Mouse (Mus musculus): ENCODE results near the gene Fzr1. TPM values are rescaled to one million over a fixed set of nuclear protein-coding genes. Genes with fewer than 3 reads are reported as not detected.
A peak's percentile ranks its signal among the peaks of the same experiment; 100 is the strongest.

Gene Fzr1
- polyA plus RNA-seq, 1 experiment from 2014 or later, result 112 TPM

DNA sequence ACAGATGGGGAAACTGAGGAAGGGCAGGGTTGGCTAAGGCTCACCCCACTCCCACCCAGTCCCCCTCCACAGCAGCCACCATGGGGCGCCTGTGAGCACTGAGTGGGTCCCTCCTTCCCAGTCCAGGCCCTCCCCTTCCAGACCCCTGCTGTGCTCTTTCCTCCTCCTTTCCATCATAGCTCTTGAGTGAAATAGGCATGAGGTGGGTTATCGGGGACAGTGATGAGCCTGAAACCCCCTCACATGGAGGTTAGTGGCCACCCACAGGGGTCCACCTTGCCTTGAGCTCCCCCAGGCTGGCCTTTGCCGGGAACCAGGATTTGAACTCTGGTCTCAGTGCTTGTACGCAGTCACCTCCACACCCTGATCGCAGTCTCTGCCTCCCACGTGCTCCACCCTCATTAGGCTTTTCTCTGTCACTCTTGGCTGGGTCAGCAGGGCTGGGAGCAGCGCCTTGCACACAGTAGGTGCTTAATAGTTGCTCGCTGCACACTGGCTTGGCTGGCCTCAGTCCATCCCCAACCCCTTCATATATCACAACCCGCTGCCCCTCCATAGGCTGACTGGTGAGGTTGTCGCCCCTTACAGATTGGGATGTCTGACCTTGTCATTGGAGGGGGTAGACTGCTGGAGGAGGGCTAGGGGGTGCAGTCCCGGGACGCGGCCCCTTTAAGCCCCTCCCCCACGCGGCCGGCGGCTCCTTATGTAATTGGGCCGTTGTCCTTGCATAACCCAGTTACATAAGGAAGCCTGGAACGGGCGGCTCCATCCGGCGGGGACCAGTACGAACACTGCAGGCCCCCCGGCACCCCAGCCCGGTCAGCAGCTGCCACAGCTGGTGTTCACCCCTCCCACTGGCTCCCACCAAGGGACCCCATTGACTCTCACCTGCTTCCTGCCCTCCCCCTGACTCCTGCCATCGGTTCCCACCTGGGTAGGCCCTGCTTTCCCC lies 35.3 kb upstream of the Fzr1 start:
- H3K4me2 ChIP-seq (replicated peaks), result peak overlapping the region; percentile 48
- 25% methylated on average over 26 of the region's 26 CpGs for WGBS
- peaks cover 2% of the 10 kb centered on the region for H3K27me3 ChIP-seq
- H3K27ac ChIP-seq, result peak overlapping the region; percentile 91; the same call in 1 of the 2 replicates
- H3K36me3 ChIP-seq, result peaks cover 26% of the 10 kb centered on the region
- no peaks in the 10 kb centered on the region for H3K9me3 ChIP-seq
- 0 out of 2 replicates have a peak overlapping the region, but pooled peaks have one; percentile 19 for H3K9ac ChIP-seq
- ATAC-seq (ENCODE audit: low FRiP score, low read depth), result 0 out of 2 replicates have a peak, but pooled peaks have one; percentile 6
- no peak overlapping the region; the same call in 1 of the 2 replicates for H3K4me3 ChIP-seq
- peaks cover 98% of the 10 kb centered on the region for H3K4me1 ChIP-seq

DNA sequence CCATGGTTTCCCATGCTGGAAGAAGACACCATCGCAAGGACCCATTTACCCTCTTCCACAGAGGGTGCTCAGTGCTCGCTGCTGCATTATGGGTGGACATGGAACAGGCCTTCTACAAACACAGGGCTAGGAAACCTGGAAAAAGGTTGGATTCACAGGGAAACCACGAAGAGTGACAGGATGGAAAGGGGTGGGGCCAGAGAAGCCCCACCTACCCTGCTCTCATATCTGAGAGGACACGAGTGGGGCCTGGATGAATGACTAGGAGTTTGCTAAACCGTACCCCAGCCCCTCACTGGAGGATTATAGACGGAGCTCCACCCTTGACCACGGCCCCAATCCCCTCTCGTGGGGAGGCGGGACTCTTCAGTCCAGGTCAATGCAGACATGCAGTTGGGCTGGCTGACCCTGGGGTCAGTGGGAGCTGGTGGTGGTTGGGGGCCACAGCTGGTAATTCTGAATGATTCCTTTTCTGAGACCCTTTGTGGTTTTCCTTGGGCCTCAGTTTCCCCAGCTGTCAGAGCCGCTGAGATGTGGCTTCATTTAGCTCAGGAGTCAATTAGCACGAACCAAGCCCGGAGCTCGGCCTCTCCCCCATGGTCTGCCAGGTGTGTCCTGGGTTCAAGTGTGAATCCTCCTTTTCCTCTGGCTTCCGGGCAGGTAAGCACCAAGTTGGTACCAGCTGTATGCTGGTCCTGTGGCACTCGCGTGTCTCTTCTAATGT lies 34.4 kb upstream of the Fzr1 start:
- WGBS, result 79% methylated on average over 16 of the region's 16 CpGs
- ATAC-seq (ENCODE audit: low FRiP score, low read depth), result no peak
- H3K27me3 ChIP-seq, result peaks cover 9% of the 10 kb centered on the region
- no peaks in the 10 kb centered on the region for H3K9me3 ChIP-seq
- H3K36me3 ChIP-seq, result peaks cover 35% of the 10 kb centered on the region
- peak overlapping the region; percentile 43; the same call in 1 of the 2 replicates for H3K9ac ChIP-seq
- H3K4me1 ChIP-seq, result peaks cover 98% of the 10 kb centered on the region
- no peak overlapping the region for H3K4me2 ChIP-seq (replicated peaks)
- no peak overlapping the region for H3K4me3 ChIP-seq
- H3K27ac ChIP-seq, result peak overlapping the region; percentile 85; the same call in 1 of the 2 replicates

DNA sequence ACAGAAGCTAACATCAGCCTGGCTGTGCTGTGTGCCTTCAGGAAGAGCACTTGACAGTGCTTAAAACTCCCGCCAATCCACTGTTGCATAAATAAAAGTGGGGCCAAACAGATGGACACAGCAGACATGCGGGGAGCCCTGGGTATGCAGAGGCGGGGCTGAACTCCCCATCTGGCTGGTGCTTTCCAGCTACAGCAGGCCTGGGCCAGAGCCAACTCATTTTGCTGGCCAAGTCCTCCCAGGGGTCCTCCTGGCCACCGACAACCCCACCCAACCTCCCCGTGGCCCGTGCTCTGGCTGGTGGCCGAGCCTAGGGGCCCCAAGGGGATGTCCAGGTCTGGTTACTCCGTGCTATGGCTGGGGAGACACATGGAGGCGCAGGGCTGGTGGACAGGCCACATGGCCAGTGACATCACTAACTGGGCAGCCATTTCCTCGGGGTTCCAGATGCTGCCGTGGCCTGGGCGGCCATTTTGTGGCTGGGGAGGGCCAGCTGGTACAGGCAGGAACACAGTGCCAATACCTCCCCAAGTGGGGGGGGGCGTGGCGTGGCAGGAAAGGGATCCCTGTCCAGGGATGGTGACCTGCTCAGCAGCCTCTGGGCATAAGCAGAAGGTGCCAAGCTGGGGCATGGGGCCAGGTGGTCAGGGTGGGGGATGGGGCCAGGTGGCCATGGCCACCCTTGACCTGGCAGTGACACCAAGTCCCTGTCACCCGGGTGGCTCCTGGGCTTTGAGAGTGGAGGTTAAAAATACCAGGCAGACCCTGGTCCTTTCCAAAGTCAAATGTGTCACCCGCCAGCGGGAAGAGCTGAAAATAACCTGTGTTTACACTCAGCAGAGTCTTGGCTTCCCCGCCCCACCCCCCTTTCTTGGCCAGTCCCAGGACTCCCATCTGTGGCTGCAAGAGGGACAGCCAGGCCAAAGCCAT lies 33.4 kb upstream of the Fzr1 start:
- no peak for ATAC-seq (ENCODE audit: low FRiP score, low read depth)
- Histone ChIP-seq H3K4me2 (replicated peaks) (peak overlapping the region; percentile 19; the same call in 1 of the 2 replicates), H3K4me3 (no peak overlapping the region), H3K9me3 (no peaks in the 10 kb centered on the region), H3K27me3 (peaks cover 18% of the 10 kb centered on the region), H3K27ac (peak overlapping the region; percentile 85), H3K4me1 (peaks cover 98% of the 10 kb centered on the region), H3K36me3 (peaks cover 45% of the 10 kb centered on the region), H3K9ac (0 out of 2 replicates have a peak overlapping the region, but pooled peaks have one; percentile 31)
- 67% methylated on average over 18 of the region's 18 CpGs for WGBS

DNA sequence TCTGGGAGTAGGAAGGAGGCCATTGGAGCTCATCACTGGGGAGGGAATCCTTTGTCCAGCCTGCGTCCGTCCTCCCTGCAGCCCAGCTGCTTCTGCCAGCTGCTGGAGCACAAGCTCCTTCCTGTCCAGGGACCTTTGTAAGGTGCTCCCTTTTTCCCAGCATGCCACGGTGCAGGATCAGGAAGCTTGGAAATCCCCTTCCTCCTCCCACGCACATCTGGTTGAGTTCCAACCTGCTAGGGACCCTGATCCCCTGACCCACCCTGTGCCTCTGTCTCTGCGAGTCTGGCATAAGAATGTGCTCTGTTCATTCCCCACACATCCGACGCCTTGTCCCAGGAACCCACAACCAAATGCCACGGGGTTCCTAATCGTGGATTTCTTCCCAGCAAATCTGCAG lies 32.7 kb upstream of the Fzr1 start:
- H3K4me2 ChIP-seq (replicated peaks), result no peak overlapping the region
- no peaks in the 10 kb centered on the region for H3K9me3 ChIP-seq
- H3K9ac ChIP-seq, result 0 out of 2 replicates have a peak overlapping the region, but pooled peaks have one; percentile 31
- H3K36me3 ChIP-seq, result peaks cover 52% of the 10 kb centered on the region
- no peak for ATAC-seq (ENCODE audit: low FRiP score, low read depth)
- peak overlapping the region; percentile 85 for H3K27ac ChIP-seq
- H3K4me1 ChIP-seq, result peaks cover 98% of the 10 kb centered on the region
- peaks cover 18% of the 10 kb centered on the region for H3K27me3 ChIP-seq
- H3K4me3 ChIP-seq, result no peak overlapping the region
- WGBS, result 66% methylated on average over 9 of the region's 9 CpGs

DNA sequence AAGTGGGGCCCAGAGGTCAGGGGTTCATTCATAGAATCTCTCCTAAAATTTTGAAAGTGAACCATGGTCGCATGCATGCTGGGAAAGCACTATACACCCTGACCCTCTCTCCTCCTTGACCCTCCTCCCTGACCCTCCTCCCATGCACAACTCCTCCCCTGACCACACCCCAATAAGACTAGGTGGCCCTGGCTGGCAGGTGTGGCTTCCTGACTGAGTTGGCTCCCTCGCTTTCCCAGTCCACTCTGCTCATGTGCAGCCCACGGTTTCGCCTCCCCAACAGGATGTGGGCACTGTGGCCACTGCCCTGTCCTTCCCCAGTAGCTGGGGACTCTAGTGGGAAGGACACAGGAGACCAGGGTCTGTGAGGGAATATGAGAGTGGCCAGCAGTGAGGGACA lies 32.0 kb upstream of the Fzr1 start:
- no peak overlapping the region for H3K9ac ChIP-seq
- peaks cover 57% of the 10 kb centered on the region for H3K36me3 ChIP-seq
- peaks cover 24% of the 10 kb centered on the region for H3K27me3 ChIP-seq
- 59% methylated on average over 4 of the region's 4 CpGs for WGBS
- no peak overlapping the region for H3K4me2 ChIP-seq (replicated peaks)
- no peak for ATAC-seq (ENCODE audit: low FRiP score, low read depth)
- no peaks in the 10 kb centered on the region for H3K9me3 ChIP-seq
- H3K4me1 ChIP-seq, result peaks cover 93% of the 10 kb centered on the region
- H3K27ac ChIP-seq, result peak overlapping the region; percentile 85; the same call in 1 of the 2 replicates
- no peak overlapping the region for H3K4me3 ChIP-seq

DNA sequence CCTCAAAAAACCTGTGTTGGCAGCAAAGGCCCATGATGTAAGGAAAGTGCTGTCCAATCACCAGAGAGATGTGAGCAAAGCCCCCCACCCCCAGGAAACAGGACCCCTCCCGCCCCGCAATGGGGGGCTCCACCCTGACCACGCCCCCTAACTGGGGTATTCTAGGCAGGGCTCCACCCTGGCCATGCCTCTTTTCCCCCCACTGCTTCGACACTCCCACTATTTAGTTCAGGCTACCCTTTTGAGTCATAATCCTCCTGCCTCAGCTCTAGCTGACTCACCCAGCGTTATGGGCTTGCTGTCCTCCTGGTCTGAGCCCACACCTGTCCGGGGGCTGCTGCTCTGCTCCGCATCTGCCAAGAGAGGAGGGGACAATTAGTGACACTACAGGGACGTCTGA lies 31.0 kb upstream of the Fzr1 start:
- H3K36me3 ChIP-seq, result peaks cover 61% of the 10 kb centered on the region
- WGBS, result 14% methylated on average over 8 of the region's 8 CpGs
- no peak for ATAC-seq (ENCODE audit: low FRiP score, low read depth)

DNA sequence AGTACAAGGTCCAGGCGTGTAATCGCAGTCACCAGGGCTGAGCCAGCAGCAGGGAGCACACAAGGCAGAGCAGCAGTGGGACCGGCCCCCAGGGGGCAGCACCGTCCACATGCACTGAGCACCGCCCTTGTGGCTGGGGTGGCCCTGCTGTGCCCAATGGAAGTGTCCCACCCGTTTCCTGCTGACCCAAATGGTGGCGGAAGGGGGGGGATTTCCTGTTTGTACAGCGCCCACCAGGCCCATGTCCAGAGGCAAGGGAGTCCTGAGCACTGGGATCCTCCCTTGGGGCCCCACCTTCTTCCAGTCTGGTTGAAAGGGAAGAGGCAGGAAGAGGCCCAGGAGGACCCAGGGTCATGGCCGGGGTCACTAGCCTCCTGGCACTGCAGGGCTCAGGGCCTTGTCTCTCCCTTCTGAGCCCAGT lies 30.6 kb upstream of the Fzr1 start:
- whole genome bisulfite sequencing, result 14% methylated on average over 9 of the region's 9 CpGs
- Histone ChIP-seq H3K9me3 (no peaks in the 10 kb centered on the region), H3K4me2 (replicated peaks) (0 out of 2 replicates have a peak overlapping the region, but pooled peaks have one; percentile 9), H3K27ac (peak overlapping the region; percentile 48; the same call in 1 of the 2 replicates), H3K4me1 (peaks cover 87% of the 10 kb centered on the region), H3K36me3 (peaks cover 66% of the 10 kb centered on the region), H3K27me3 (peaks cover 24% of the 10 kb centered on the region), H3K9ac (no peak overlapping the region), H3K4me3 (no peak overlapping the region)
- ATAC-seq (ENCODE audit: low FRiP score, low read depth), result no peak

More for the DNA sequence above, 31.0 kb upstream of the Fzr1 start:
- H3K9me3 ChIP-seq, result no peaks in the 10 kb centered on the region
- H3K9ac ChIP-seq, result no peak overlapping the region
- H3K27ac ChIP-seq, result peak overlapping the region; percentile 48; the same call in 1 of the 2 replicates
- peaks cover 87% of the 10 kb centered on the region for H3K4me1 ChIP-seq
- no peak overlapping the region for H3K4me3 ChIP-seq
- 0 out of 2 replicates have a peak overlapping the region, but pooled peaks have one; percentile 9 for H3K4me2 ChIP-seq (replicated peaks)
- peaks cover 24% of the 10 kb centered on the region for H3K27me3 ChIP-seq

DNA sequence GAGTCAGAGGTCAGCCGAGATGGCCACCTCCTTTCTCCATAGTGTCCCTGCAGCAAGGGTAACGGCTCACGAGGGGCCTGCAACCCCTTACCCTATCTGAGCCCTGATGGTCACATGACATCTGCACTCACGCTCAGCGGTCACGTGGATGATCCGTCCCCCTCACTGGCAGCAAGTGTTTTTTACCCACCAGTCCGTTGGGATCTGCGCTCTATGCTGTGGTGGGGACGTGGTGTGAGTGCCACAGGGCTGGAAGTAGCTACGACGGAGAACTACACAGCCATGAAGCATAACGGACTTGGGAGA lies 30.1 kb upstream of the Fzr1 start:
- no peak for ATAC-seq (ENCODE audit: low FRiP score, low read depth)
- H3K4me3 ChIP-seq, result no peak overlapping the region
- H3K27ac ChIP-seq, result peak overlapping the region; percentile 48; the same call in 1 of the 2 replicates
- peaks cover 24% of the 10 kb centered on the region for H3K27me3 ChIP-seq
- 44% methylated on average over 13 of the region's 13 CpGs for WGBS
- peaks cover 87% of the 10 kb centered on the region for H3K4me1 ChIP-seq
- H3K36me3 ChIP-seq, result peaks cover 71% of the 10 kb centered on the region
- H3K4me2 ChIP-seq (replicated peaks), result no peak overlapping the region
- no peak overlapping the region for H3K9ac ChIP-seq
- no peaks in the 10 kb centered on the region for H3K9me3 ChIP-seq

DNA sequence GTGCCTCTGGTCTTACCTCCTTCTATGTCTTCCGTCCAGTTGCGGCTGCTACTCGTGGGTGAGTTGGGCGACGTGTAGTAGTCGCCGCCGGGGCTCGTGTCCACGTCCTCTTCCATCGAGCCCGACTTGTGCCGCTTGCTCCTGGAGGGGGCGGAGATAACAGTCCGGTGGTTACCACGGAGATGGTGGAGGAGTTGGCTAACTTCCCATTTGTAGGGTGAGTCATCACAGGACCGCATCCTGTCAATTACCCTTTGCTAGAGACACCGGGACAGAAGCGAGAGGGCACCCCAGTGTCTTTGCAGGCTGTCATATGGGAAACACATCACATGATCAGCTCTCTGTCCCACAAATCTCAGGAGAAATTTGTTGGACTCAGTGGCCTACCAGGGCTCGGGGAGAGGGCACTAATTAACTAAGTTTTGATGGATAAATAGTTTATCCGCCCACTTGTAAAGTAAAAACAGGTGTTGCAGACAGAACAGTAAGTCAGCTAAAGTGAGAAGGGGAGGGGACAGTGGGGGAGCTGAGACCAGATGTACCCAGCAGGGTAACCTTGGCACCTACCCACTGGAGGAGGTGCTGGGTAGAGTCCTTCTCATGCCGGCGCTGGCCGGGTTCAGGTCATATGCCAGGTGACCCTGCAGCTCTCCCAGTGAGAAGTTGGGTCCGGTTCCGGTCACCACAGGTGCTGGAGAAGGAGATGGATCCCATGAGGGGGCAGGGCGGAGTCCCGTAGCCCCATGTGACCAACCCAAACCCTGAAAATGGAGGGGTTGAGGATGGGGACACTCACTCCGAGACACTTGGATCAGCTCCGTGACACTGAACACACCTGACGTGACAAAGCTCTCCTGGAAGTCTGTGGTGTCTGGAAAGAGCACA lies 29.5 kb upstream of the Fzr1 start:
- 0 out of 2 replicates have a peak, but pooled peaks have one; percentile 3 for ATAC-seq (ENCODE audit: low FRiP score, low read depth)
- peaks cover 87% of the 10 kb centered on the region for H3K4me1 ChIP-seq
- H3K27ac ChIP-seq, result peak overlapping the region; percentile 55; the same call in 1 of the 2 replicates
- 18% methylated on average over 31 of the region's 31 CpGs for WGBS
- H3K9ac ChIP-seq, result peak overlapping the region; percentile 35
- peak overlapping the region; percentile 29 for H3K4me3 ChIP-seq
- peaks cover 68% of the 10 kb centered on the region for H3K36me3 ChIP-seq
- H3K27me3 ChIP-seq, result peaks cover 24% of the 10 kb centered on the region
- peak overlapping the region; percentile 53 for H3K4me2 ChIP-seq (replicated peaks)
- no peaks in the 10 kb centered on the region for H3K9me3 ChIP-seq
